Mouse (Mus musculus) urinary bladder, adult 2 months (tissue): Measurements from ENCODE around the gene Rgl3. TPM values are rescaled to one million over a fixed set of nuclear protein-coding genes. Genes with fewer than 3 reads are reported as not detected.
A peak's percentile ranks its signal among the peaks of the same experiment; 100 is the strongest.

Experiments
- DNase-seq: peaks from one replicate; pipeline ENCODE4 v3.0.0; 2022; ENCODE audit warnings: low spot score
- polyA plus RNA-seq: library from polyadenylated mRNA; depleted of rRNA; stranded (reverse); fragments of >200 nt; gene quantifications from 2 replicates; pipeline ENCODE4 v1.2.3, GENCODE M21; 2012

The Rgl3 gene
- polyA plus RNA-seq, 1 experiment = 25.7 TPM

GRCm38 (mm10) chr9:21983911-21984310, 5.3 kb downstream of the Rgl3 start:
- no peak for DNase-seq

GRCm38 (mm10) chr9:21978398-21979128, 10.7 kb downstream of the Rgl3 start:
- no peak for DNase-seq

GRCm38 (mm10) chr9:21977972-21978371, 11.3 kb downstream of the Rgl3 start:
- DNase-seq = no peak

- no peak for DNase-seq
Measured at GRCm38 (mm10) chr9:21977331-21977730, 11.9 kb downstream of the Rgl3 start.

GRCm38 (mm10) chr9:21976626-21977175, 12.5 kb downstream of the Rgl3 start:
- no peak for DNase-seq

GRCm38 (mm10) chr9:21969304-21969703, 19.9 kb downstream of the Rgl3 start:
- DNase-seq = no peak

GRCm38 (mm10) chr9:21968883-21969282, 20.4 kb downstream of the Rgl3 start:
- DNase-seq = no peak

GRCm38 (mm10) chr9:21963417-21963816, 25.8 kb downstream of the Rgl3 start, which contains the start of gene Epor:
Gene Epor, minus strand, starts transcription at chr9:21963506.
- DNase-seq = no peak

- no peak for DNase-seq
Measured at GRCm38 (mm10) chr9:21962416-21963059, 26.7 kb downstream of the Rgl3 start.

- no peak for DNase-seq
Measured at GRCm38 (mm10) chr9:21962010-21962409, 27.2 kb downstream of the Rgl3 start.

- no peak for DNase-seq
Measured at GRCm38 (mm10) chr9:21961366-21961980, 27.8 kb downstream of the Rgl3 start.

- DNase-seq = no peak
Measured at GRCm38 (mm10) chr9:21960558-21961208, 28.6 kb downstream of the Rgl3 start.

- no peak for DNase-seq
Measured at GRCm38 (mm10) chr9:21960135-21960534, 29.1 kb downstream of the Rgl3 start.

GRCm38 (mm10) chr9:21959244-21959643, 30.0 kb downstream of the Rgl3 start:
- DNase-seq = no peak

- no peak for DNase-seq
Measured at GRCm38 (mm10) chr9:21958372-21958771, 30.9 kb downstream of the Rgl3 start.

- DNase-seq = peak; percentile 98
Measured at GRCm38 (mm10) chr9:21955570-21956281, 33.5 kb downstream of the Rgl3 start, which contains the start of gene Swsap1. Gene Swsap1, plus strand, starts transcription at chr9:21955755.

GRCm38 (mm10) chr9:21955225-21955569, 34.0 kb downstream of the Rgl3 start:
- DNase-seq = no peak

- DNase-seq = no peak
Measured at GRCm38 (mm10) chr9:21954635-21955034, 34.6 kb downstream of the Rgl3 start.

- DNase-seq = no peak
Measured at GRCm38 (mm10) chr9:21953600-21953999, 35.6 kb downstream of the Rgl3 start.

- DNase-seq = no peak
Measured at GRCm38 (mm10) chr9:21951977-21952376, 37.3 kb downstream of the Rgl3 start.

GRCm38 (mm10) chr9:21950322-21950721, 38.9 kb downstream of the Rgl3 start:
- no peak for DNase-seq
